Comparison of ENCODE assay signal across 13 mouse cellular contexts in the genomic region with DNA sequence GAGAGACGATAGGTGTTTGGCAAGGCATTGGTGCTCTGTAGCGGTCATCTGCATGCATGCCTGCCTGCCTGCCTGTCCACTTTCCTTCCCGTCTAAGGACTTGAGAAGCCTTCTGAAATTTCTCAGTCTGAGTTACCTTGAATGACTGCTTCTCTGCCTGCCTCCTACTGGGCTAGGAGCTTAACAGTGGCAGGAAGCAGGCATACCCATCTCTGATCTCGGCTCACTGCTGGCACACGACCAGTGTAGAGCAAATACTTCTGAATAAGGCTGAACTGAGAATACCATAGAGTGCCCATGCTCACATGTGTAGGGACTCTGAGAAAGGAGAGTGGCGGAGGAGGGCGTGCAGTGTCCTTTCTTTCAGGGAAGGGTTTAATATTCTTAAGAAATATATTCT.
"Had no signal": no experiment of that assay in that cellular context is flagged by ENCODE, and none has a peak within 500 bp of the region (broad histone marks: within the 10 kb centered on the region; RNA-seq: fewer than 3 reads in every experiment).

No protein-coding gene starts in this region.

- DNase-seq: liver, embryonic 13.5 days; thymus, adult 2 months; thymus, postnatal 14 days; thymus, postnatal 4 days had no signal

- H3K27ac ChIP-seq: intestine, embryonic 15.5 days; kidney, embryonic 15.5 days; limb, embryonic 12.5 days; limb, embryonic 15.5 days; liver, embryonic 13.5 days; lung, embryonic 15.5 days; midbrain, embryonic 10.5 days; midbrain, embryonic 13.5 days had no signal

- H3K27me3 ChIP-seq: intestine, embryonic 15.5 days; kidney, embryonic 15.5 days; limb, embryonic 12.5 days; limb, embryonic 15.5 days; liver, embryonic 13.5 days; lung, embryonic 15.5 days; midbrain, embryonic 13.5 days had no signal

- ATAC-seq: intestine, embryonic 15.5 days; midbrain, embryonic 13.5 days; midbrain, embryonic 16.5 days had no signal

- H3K4me3 ChIP-seq: intestine, embryonic 15.5 days; kidney, embryonic 15.5 days; limb, embryonic 12.5 days; limb, embryonic 15.5 days; liver, embryonic 13.5 days; lung, embryonic 15.5 days; megakaryocyte, embryonic 14.5 days; midbrain, embryonic 10.5 days; midbrain, embryonic 13.5 days had no signal

- H3K4me2 ChIP-seq: intestine, embryonic 15.5 days; kidney, embryonic 15.5 days; limb, embryonic 12.5 days; limb, embryonic 15.5 days; liver, embryonic 13.5 days; lung, embryonic 15.5 days; midbrain, embryonic 13.5 days had no signal

- H3K9ac ChIP-seq: intestine, embryonic 15.5 days; kidney, embryonic 15.5 days; limb, embryonic 12.5 days; limb, embryonic 15.5 days; liver, embryonic 13.5 days; lung, embryonic 15.5 days; midbrain, embryonic 13.5 days had no signal

- H3K9me3 ChIP-seq: intestine, embryonic 15.5 days; kidney, embryonic 15.5 days; limb, embryonic 12.5 days; limb, embryonic 15.5 days; liver, embryonic 13.5 days; lung, embryonic 15.5 days; midbrain, embryonic 10.5 days; midbrain, embryonic 13.5 days had no signal

- H3K36me3 ChIP-seq: intestine, embryonic 15.5 days; kidney, embryonic 15.5 days; limb, embryonic 12.5 days; limb, embryonic 15.5 days; liver, embryonic 13.5 days; lung, embryonic 15.5 days; midbrain, embryonic 10.5 days; midbrain, embryonic 13.5 days had no signal

- H3K4me1 ChIP-seq: intestine, embryonic 15.5 days; liver, embryonic 13.5 days; midbrain, embryonic 10.5 days; midbrain, embryonic 13.5 days had no signal
